Mouse (Mus musculus) heart, adult 2 months (tissue): Measurements from ENCODE around the gene Camk2b.

Experiments used
- CTCF ChIP-seq: fragments of 200-600 bp; IDR thresholded peaks from 2 replicates; pipeline ENCODE4 v1.8.1; 2022; ENCODE audit warnings: antibody characterized with exemption, mild to moderate bottlenecking, moderate library complexity
- POLR2A ChIP-seq: fragments of 200-500 bp; IDR thresholded peaks from 2 replicates; pipeline ENCODE4 v1.6.1; 2011; ENCODE audit warnings: mild to moderate bottlenecking, low read depth, low read length, control low read depth; ENCODE audit not compliant: insufficient read depth

GRCm38 (mm10) chr11:6048208-6048607, 18.0 kb downstream of the Camk2b start:
- TF ChIP-seq CTCF, result no peak
- no peak for TF ChIP-seq POLR2A
